Mouse (Mus musculus): Measurements from ENCODE around the gene Cdc6.

DNA sequence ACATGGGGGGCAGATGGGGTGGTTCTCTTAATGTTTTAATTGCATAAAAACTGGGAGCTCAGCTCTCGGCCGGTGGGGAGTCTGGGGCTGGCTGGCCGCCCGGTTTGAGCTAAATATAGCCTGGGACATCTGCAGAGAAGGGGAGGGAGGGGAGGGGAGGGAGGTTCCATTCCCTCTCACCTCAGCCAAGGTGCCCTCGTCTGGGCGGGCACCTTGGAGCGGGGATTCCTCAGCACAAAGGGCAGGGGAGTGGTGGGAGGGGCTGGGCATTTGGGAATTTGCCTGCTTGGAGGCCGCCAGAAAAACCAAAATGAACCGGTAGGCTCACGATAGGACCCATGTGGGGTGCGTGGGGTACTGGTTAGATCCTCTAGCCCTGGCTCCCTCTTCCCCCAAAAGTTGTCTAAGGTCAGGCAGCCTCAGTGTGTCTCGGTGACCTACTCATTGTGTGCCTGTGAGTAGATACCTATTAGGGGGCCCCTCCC lies 33.8 kb downstream of the Cdc6 start:
- TF ChIP-seq CTCF (IDR thresholded peaks at IDR 0.05; ENCODE audit: borderline replicate concordance, insufficient read depth, low read depth, low read length) (no peak), POLR2A (IDR thresholded peaks at IDR 0.05; ENCODE audit: borderline replicate concordance, insufficient read depth, low read length) (no peak)

Data from cerebellum, adult 2 months (tissue).